Mouse (Mus musculus) left cerebral cortex, postnatal 10 days (tissue): ENCODE measurements around the gene Ckap2l. TPM values are rescaled to one million over a fixed set of nuclear protein-coding genes. Genes with fewer than 3 reads are reported as not detected.

Experiments
- DNase-seq, 2 experiments: peaks; one replicate each; pipeline ENCODE4 v3.0.0; 2021 to 2022; ENCODE audit warnings: low spot score in 2 of 2, mixed read lengths in 1 of 2; ENCODE audit errors: extremely low spot score in 1 of 2
- intact Hi-C: fragments of 180-260 bp; cut with DNase I; formaldehyde crosslinking; loops from one replicate; pipeline ENCODE4 v1.15.1; 2025
- total RNA-seq, 2 experiments: library from RNA; stranded (reverse); gene quantifications; 2 replicates each; pipeline ENCODE4 v1.2.3; 2021

The Ckap2l gene
- total RNA-seq, 2 experiments from 2014 or later = 2.6 to 2.7 TPM

DNA sequence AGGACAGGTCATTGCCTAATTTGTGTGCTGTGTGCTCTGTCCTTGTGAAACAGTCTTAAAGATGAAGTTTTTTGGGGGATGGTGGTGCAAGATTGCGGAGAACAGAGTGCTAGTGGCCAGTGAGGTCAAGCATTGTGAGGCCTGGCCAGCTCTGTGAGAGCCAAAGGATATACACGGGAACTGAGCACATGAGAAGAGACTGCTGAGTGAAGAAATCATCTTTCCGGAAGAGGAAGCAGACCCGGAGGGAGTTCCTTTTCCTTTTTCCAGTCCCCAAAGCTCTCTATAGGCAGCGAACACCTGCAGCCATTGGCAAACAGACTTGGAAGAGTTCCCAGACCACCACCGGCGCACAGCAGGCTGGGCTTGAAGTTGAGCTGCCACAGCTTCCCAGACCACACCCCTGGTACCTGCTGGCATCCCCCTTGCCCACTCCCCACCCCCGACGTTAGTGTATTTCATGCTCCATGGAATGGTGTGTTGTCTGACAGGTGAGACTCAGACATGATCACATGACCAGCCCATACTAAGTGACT lies 75.8 kb downstream of the Ckap2l start:
- no peak for DNase-seq
- intact Hi-C loops = no loop called here

- intact Hi-C loops = no loop called here
- DNase-seq = no peak
These were observed 78.4 kb downstream of the Ckap2l start for GRCm38 (mm10) chr2:129218537-129219105.

Other genes starting within 250 kb of the Ckap2l start
- gene Vinac1, start 249.0 kb downstream of the Ckap2l start, total RNA-seq = under 1 TPM in 1 of 2 experiments, not detected in 1; 0.26 TPM
- 10 to 100 TPM; 85.0 to 90.5 TPM for gene Ttl, start 231.3 kb downstream of the Ckap2l start, total RNA-seq
- 10 to 100 TPM; 21.8 to 24.8 TPM for gene Polr1b, start 196.2 kb downstream of the Ckap2l start, total RNA-seq
- gene Chchd5, start 167.5 kb downstream of the Ckap2l start, total RNA-seq = 10 to 100 TPM; 12.0 to 12.5 TPM
- 100 to 1,000 TPM; 123 to 124 TPM for gene Slc20a1, start 98.4 kb downstream of the Ckap2l start, total RNA-seq
- under 1 TPM; 0.49 to 0.57 TPM for gene Il1a, start 12.8 kb upstream of the Ckap2l start, total RNA-seq
- not detected for gene Il1b, start 73.9 kb upstream of the Ckap2l start, total RNA-seq
- under 1 TPM; 0.24 to 0.30 TPM for gene F830045P16Rik, start 239.4 kb upstream of the Ckap2l start, total RNA-seq